Mouse (Mus musculus) testis, adult 2 months (tissue): ENCODE measurements around the gene Krtap28-10.

Source experiments
- CTCF ChIP-seq: fragments of 200-500 bp; IDR thresholded peaks from 2 replicates; pipeline ENCODE4 v1.5.1; 2012; ENCODE audit warnings: low read depth, mild to moderate bottlenecking, inconsistent platforms, low read length, moderate library complexity; ENCODE audit not compliant: control insufficient read depth, insufficient read depth, insufficient replicate concordance
- POLR2A ChIP-seq: fragments of 200-500 bp; IDR thresholded peaks from 2 replicates; pipeline ENCODE4 v1.6.1; 2012; ENCODE audit warnings: low read depth, mild to moderate bottlenecking, inconsistent platforms, low read length, moderate library complexity; ENCODE audit not compliant: control insufficient read depth

DNA sequence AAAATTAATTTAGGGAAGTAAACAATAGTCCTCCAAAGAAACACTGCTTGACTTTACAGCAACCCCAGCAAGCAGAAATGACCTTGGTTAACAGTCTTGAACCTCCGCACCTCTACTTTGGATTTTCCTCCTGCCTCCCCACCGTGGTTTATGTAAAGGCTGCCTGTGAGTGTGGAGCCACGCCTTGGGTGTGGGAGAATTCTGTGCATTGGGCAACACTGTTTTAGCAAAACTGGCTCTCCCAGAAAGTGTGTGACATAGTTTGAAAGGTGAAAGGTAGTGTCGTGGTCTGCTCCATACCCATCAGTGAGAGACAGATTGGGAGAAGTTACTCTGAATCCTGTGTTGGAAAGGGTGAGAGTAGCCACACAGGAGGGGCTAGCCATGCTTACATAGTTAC, 3.2 kb downstream of the Krtap28-10 start:
- TF ChIP-seq POLR2A = no peak
- TF ChIP-seq CTCF = no peak
